Mouse (Mus musculus): ENCODE results near the gene Anks1. TPM values are rescaled to one million over a fixed set of nuclear protein-coding genes. Genes with fewer than 3 reads are reported as not detected.
A peak's percentile ranks its signal among the peaks of the same experiment; 100 is the strongest.

The Anks1 gene
- total RNA-seq, 1 experiment, result 20.9 TPM

DNA sequence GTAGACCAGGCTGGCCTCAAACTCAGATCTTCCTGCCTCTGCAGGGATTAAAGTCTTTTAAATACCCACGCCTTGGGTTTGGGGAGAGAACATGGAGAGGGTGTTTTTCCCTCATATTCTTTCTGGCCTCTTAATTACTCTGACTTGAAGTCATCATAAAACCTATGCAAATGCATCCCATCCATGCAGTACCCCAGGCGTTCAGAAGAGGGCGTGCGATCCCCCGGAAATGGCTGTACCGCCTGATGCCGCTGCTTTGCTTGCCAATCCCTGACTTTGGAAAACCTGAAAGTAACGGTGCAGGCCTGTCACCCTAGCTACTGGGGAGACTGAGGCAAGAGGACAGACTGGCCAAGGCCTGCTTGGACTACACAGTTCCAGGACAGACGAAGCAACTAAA is 172.3 kb downstream of the Anks1 start:
- Histone ChIP-seq H3K27ac (ENCODE audit: insufficient read depth, low read depth, low read length, poor library complexity, severe bottlenecking) (peak overlapping the region; percentile 20; the same call in 1 of the 2 replicates), H3K36me3 (ENCODE audit: control insufficient read depth, insufficient read depth, low read length, poor library complexity, severe bottlenecking) (no peaks in the 10 kb centered on the region), H3K9ac (ENCODE audit: insufficient read depth, low read depth, low read length, poor library complexity, severe bottlenecking) (no peak overlapping the region; the same call in 1 of the 2 replicates), H3K9me3 (ENCODE audit: control insufficient read depth, insufficient read depth, low read depth, low read length) (no peaks in the 10 kb centered on the region), H3K4me1 (ENCODE audit: control insufficient read depth in 2 of 2, insufficient read depth in 2 of 2, low read length in 2 of 2, poor library complexity in 1 of 2) (peaks cover 0 to 21% of the 10 kb centered on the region in 2 experiments; a peak in 3 of 4 replicates), H3K4me3 (ENCODE audit: insufficient read depth in 1 of 2, low read depth in 1 of 2, low read length in 2 of 2, poor library complexity in 1 of 2, severe bottlenecking in 1 of 2) (peak overlapping the region in 1 of 2 experiments; percentile 11; a peak in 1 of 4 replicates)
- DNase-seq (ENCODE audit: low read depth, low spot score), result peak; percentile 68
- in situ Hi-C loops (cut with MboI; ENCODE audit: low sequenced_read_pairs in 2 of 2, unreplicated experiment in 2 of 2), result no loop called here
- TF ChIP-seq ZNF384 (IDR thresholded peaks at IDR 0.05; ENCODE audit: low read depth, low read length) (no peak), CHD2 (IDR thresholded peaks at IDR 0.05; ENCODE audit: low read depth, low read length) (no peak), MAFK (IDR thresholded peaks at IDR 0.05; ENCODE audit: insufficient read depth, low read depth, low read length) (no peak), ZC3H11A (IDR thresholded peaks at IDR 0.05; ENCODE audit: borderline replicate concordance, low read depth, low read length) (no peak)

DNA sequence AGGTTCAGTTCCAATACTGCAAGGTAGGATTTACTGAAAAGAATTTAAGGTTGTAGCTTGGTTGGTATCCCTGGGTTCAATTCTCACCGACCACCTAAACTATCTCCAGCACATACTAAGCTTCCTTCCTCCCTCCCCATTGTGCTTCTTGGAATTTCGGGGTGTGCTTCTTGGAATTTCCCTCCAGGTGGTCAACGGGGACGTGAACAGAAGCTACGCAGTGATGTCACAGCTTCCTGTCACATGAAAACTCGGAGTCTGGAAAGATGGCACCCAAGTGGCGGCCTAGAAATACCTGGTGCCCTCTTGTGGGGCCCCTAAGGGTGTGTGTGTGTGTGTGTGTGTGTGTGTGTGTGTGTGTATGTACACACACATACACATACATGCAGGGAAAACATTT is 172.8 kb downstream of the Anks1 start:
- Histone ChIP-seq H3K36me3 (ENCODE audit: control insufficient read depth, insufficient read depth, low read length, poor library complexity, severe bottlenecking) (no peaks in the 10 kb centered on the region), H3K4me1 (ENCODE audit: control insufficient read depth in 2 of 2, insufficient read depth in 2 of 2, low read length in 2 of 2, poor library complexity in 1 of 2) (peaks cover under 1 to 23% of the 10 kb centered on the region in 2 experiments; a peak in 3 of 4 replicates), H3K27ac (ENCODE audit: insufficient read depth, low read depth, low read length, poor library complexity, severe bottlenecking) (peak overlapping the region; percentile 20; the same call in 1 of the 2 replicates), H3K9me3 (ENCODE audit: control insufficient read depth, insufficient read depth, low read depth, low read length) (no peaks in the 10 kb centered on the region), H3K4me3 (ENCODE audit: insufficient read depth in 1 of 2, low read depth in 1 of 2, low read length in 2 of 2, poor library complexity in 1 of 2, severe bottlenecking in 1 of 2) (0 out of 4 replicates have a peak overlapping the region, but pooled peaks of 1 of the 2 experiments have one; percentile 11), H3K9ac (ENCODE audit: insufficient read depth, low read depth, low read length, poor library complexity, severe bottlenecking) (no peak overlapping the region; the same call in 1 of the 2 replicates)
- no peak for DNase-seq (ENCODE audit: low read depth, low spot score)
- no peak for TF ChIP-seq ZNF384 (IDR thresholded peaks at IDR 0.05; ENCODE audit: low read depth, low read length)
- peak; percentile 17; the same call in 1 of the 2 replicates for TF ChIP-seq HCFC1 (IDR thresholded peaks at IDR 0.05; ENCODE audit: borderline replicate concordance, insufficient read depth, low read length)
- in situ Hi-C loops (cut with MboI; ENCODE audit: low sequenced_read_pairs in 2 of 2, unreplicated experiment in 2 of 2), result no loop called here

DNA sequence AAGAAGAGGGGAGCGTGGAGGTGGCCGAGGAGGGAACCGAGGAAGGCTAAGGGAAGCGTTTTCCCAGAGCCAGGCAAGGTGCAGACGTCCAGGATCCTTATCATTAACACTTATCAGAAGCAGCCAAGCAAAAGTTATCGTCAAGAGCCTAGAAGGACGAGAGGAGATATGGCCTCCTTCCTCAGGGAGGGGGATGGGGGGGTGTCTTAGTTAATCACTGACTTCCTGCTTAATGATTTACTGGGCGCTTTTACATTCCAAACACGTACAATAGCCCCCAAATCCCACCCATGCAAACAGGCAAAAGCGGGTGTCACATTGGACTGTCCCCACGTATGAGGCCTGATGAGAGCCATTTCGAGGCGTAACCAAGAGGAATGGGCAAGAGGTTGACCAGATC is 173.8 kb downstream of the Anks1 start:
- Histone ChIP-seq H3K4me3 (ENCODE audit: insufficient read depth in 1 of 2, low read depth in 1 of 2, low read length in 2 of 2, poor library complexity in 1 of 2, severe bottlenecking in 1 of 2) (no peak overlapping the region), H3K9me3 (ENCODE audit: control insufficient read depth, insufficient read depth, low read depth, low read length) (no peaks in the 10 kb centered on the region), H3K4me1 (ENCODE audit: control insufficient read depth in 2 of 2, insufficient read depth in 2 of 2, low read length in 2 of 2, poor library complexity in 1 of 2) (peaks cover 4 to 25% of the 10 kb centered on the region in 2 experiments; a peak in 3 of 4 replicates), H3K36me3 (ENCODE audit: control insufficient read depth, insufficient read depth, low read length, poor library complexity, severe bottlenecking) (no peaks in the 10 kb centered on the region), H3K9ac (ENCODE audit: insufficient read depth, low read depth, low read length, poor library complexity, severe bottlenecking) (no peak overlapping the region), H3K27ac (ENCODE audit: insufficient read depth, low read depth, low read length, poor library complexity, severe bottlenecking) (no peak overlapping the region)
- TF ChIP-seq CHD2 (IDR thresholded peaks at IDR 0.05; ENCODE audit: low read depth, low read length), result no peak
- no peak for TF ChIP-seq ZNF384 (IDR thresholded peaks at IDR 0.05; ENCODE audit: low read depth, low read length)
- no peak for TF ChIP-seq HCFC1 (IDR thresholded peaks at IDR 0.05; ENCODE audit: borderline replicate concordance, insufficient read depth, low read length)
- no peak for TF ChIP-seq ZC3H11A (IDR thresholded peaks at IDR 0.05; ENCODE audit: borderline replicate concordance, low read depth, low read length)
- no peak for TF ChIP-seq MAFK (IDR thresholded peaks at IDR 0.05; ENCODE audit: insufficient read depth, low read depth, low read length)
- in situ Hi-C loops (cut with MboI; ENCODE audit: low sequenced_read_pairs in 2 of 2, unreplicated experiment in 2 of 2), result no loop called here
- no peak for DNase-seq (ENCODE audit: low read depth, low spot score)

DNA sequence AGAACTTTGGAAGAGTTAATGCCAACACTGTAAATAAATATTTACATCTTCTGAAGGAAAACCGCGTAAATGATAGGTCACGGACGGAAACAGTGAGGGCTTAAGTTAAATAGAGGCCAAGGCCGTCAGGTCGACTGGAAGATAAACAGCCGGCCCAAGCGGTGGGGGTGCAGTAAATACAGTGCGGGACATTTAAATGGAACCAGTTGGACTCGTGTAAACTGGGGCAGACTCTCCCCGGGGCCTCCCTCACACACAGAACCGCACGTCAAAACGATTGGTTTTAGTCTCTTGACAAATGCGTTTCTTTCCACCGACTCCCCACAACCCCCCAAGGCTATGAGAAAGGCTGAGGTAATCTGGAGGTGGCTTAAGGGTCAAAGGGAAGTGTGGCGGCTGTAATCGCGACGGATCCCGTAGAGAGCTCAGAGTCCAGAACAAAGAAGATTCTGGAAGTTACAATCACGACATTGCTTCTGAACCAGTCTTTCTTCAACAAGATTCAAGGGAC is 175.3 kb downstream of the Anks1 start:
- TF ChIP-seq ZNF384 (IDR thresholded peaks at IDR 0.05; ENCODE audit: low read depth, low read length) (no peak), ZC3H11A (IDR thresholded peaks at IDR 0.05; ENCODE audit: borderline replicate concordance, low read depth, low read length) (no peak), HCFC1 (IDR thresholded peaks at IDR 0.05; ENCODE audit: borderline replicate concordance, insufficient read depth, low read length) (no peak), MAFK (IDR thresholded peaks at IDR 0.05; ENCODE audit: insufficient read depth, low read depth, low read length) (no peak), CHD2 (IDR thresholded peaks at IDR 0.05; ENCODE audit: low read depth, low read length) (no peak)
- Histone ChIP-seq H3K36me3 (ENCODE audit: control insufficient read depth, insufficient read depth, low read length, poor library complexity, severe bottlenecking) (no peaks in the 10 kb centered on the region), H3K27ac (ENCODE audit: insufficient read depth, low read depth, low read length, poor library complexity, severe bottlenecking) (no peak overlapping the region; the same call in 1 of the 2 replicates), H3K4me3 (ENCODE audit: insufficient read depth in 1 of 2, low read depth in 1 of 2, low read length in 2 of 2, poor library complexity in 1 of 2, severe bottlenecking in 1 of 2) (no peak overlapping the region), H3K9ac (ENCODE audit: insufficient read depth, low read depth, low read length, poor library complexity, severe bottlenecking) (peak overlapping the region; percentile 60; the same call in 1 of the 2 replicates), H3K4me1 (ENCODE audit: control insufficient read depth in 2 of 2, insufficient read depth in 2 of 2, low read length in 2 of 2, poor library complexity in 1 of 2) (peaks cover 6 to 31% of the 10 kb centered on the region in 2 experiments), H3K9me3 (ENCODE audit: control insufficient read depth, insufficient read depth, low read depth, low read length) (no peaks in the 10 kb centered on the region)
- no peak for DNase-seq (ENCODE audit: low read depth, low spot score)
- in situ Hi-C loops (cut with MboI; ENCODE audit: low sequenced_read_pairs in 2 of 2, unreplicated experiment in 2 of 2), result no loop called here
